Mouse (Mus musculus): Measurements from ENCODE around the gene Mreg.

DNA sequence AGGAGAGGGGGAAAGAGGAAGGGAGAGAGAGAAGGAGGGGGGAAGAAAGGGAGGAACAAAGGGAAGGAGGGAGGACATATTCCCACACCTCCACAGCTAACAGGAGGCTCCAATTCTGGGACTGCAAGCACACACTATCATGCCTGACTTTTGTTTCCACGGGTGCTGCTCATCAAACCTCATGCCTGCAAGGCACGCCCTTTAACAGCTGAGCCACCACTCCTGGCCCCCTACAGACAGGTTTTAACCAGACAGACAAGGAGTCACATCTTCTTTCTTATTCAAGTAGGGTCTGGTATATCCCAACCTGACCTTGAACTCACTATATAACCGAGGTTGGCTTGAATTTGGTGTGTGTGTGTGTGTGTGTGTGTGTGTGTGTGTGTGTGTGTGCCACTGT, 7.0 kb downstream of the Mreg start:
- TF ChIP-seq PAX5 (IDR thresholded peaks at IDR 0.05; ENCODE audit: low read length) (no peak), CTCF (conservative IDR thresholded peaks at IDR 0.05 in 1 of 2, IDR thresholded peaks at IDR 0.05 in 1 of 2; ENCODE audit: low read depth in 2 of 2, low read length in 2 of 2) (peak in 1 of 2 experiments; percentile 16; a peak in 1 of 4 replicates), JUND (conservative IDR thresholded peaks at IDR 0.05; ENCODE audit: low read depth, low read length) (no peak), SIN3A (IDR thresholded peaks at IDR 0.05; ENCODE audit: low read length) (no peak), MAX (IDR thresholded peaks at IDR 0.05; ENCODE audit: low read length) (no peak), ELF1 (IDR thresholded peaks at IDR 0.05; ENCODE audit: low read depth, low read length) (no peak), KAT2A (IDR thresholded peaks at IDR 0.05; ENCODE audit: insufficient replicate concordance, low read length) (no peak), MEF2A (IDR thresholded peaks at IDR 0.05; ENCODE audit: borderline replicate concordance, low read depth, low read length) (no peak), EP300 (IDR thresholded peaks at IDR 0.05; ENCODE audit: low read length) (no peak), ETS1 (conservative IDR thresholded peaks at IDR 0.05; ENCODE audit: low read depth, low read length) (no peak), POLR2A (IDR thresholded peaks at IDR 0.05; ENCODE audit: low read depth, low read length) (no peak), MAFK (IDR thresholded peaks at IDR 0.05; ENCODE audit: insufficient replicate concordance, low read length) (no peak), USF1 (IDR thresholded peaks at IDR 0.05; ENCODE audit: low read depth, low read length) (no peak)

Data from CH12.LX (cell line).